Mouse (Mus musculus) neural tube, embryonic 12.5 days (tissue): ENCODE data around the gene Stx6. TPM values are rescaled to one million over a fixed set of nuclear protein-coding genes. Genes with fewer than 3 reads are reported as not detected.

Experiments
- ATAC-seq: fragments of 200-750 bp; cut with Nextera tagmentation; 2 replicates; pipeline ENCODE4 v1.8.0; 2017; ENCODE audit warnings: low read depth, mild to moderate bottlenecking, moderate TSS enrichment, moderate library complexity; ENCODE audit not compliant: low FRiP score
- H3K27ac ChIP-seq: fragments of 300-500 bp; sonication (generic); 2 replicates; pipeline ENCODE4 v1.5.1; 2016
- H3K27me3 ChIP-seq: fragments of 300-500 bp; sonication (generic); replicated peaks from 2 replicates; pipeline ENCODE4 v1.6.1; 2016; ENCODE audit warnings: mild to moderate bottlenecking
- H3K36me3 ChIP-seq: fragments of 300-500 bp; sonication (generic); 2 replicates; pipeline ENCODE4 v1.6.1; 2016; ENCODE audit warnings: mild to moderate bottlenecking
- H3K4me1 ChIP-seq: fragments of 300-500 bp; sonication (generic); 2 replicates; pipeline ENCODE4 v1.6.1; 2016
- H3K4me2 ChIP-seq: fragments of 300-500 bp; sonication (generic); replicated peaks from 2 replicates; pipeline ENCODE4 v1.6.1; 2016; ENCODE audit warnings: mild to moderate bottlenecking
- H3K4me3 ChIP-seq: fragments of 300-500 bp; sonication (generic); 2 replicates; pipeline ENCODE4 v1.5.1; 2016
- H3K9ac ChIP-seq: fragments of 300-500 bp; sonication (generic); 2 replicates; pipeline ENCODE4 v1.6.1; 2016; ENCODE audit warnings: mild to moderate bottlenecking
- H3K9me3 ChIP-seq: fragments of 300-500 bp; sonication (generic); 2 replicates; pipeline ENCODE4 v1.6.1; 2016; ENCODE audit warnings: mild to moderate bottlenecking
- WGBS: fragments of 180-500 bp; shearing (Covaris S2); methylation state at CpG from one replicate; pipeline ENCODE4 v1.1.7; 2016; 5-methylcytosine and 5-hydroxymethylcytosine counted together
- polyA plus RNA-seq: library from polyadenylated mRNA; unstranded; fragments of >200 nt; fragmentation: Nextera tagmentation; extraction: Ambion mirVana; gene quantifications from 2 replicates; pipeline ENCODE4 v1.2.1, GENCODE M21; 2016

Stx6 gene
- polyA plus RNA-seq, 1 experiment from 2014 or later, result 129 TPM

- WGBS, result 87% methylated on average over 8 of the region's 8 CpGs
- no peak overlapping the region for H3K27ac ChIP-seq
- H3K4me2 ChIP-seq, result no peak overlapping the region
- no peaks in the 10 kb centered on the region for H3K36me3 ChIP-seq
- no peaks in the 10 kb centered on the region for H3K4me1 ChIP-seq
- H3K27me3 ChIP-seq, result no peaks in the 10 kb centered on the region
- H3K9ac ChIP-seq, result no peak overlapping the region
- ATAC-seq, result no peak
- no peak overlapping the region for H3K4me3 ChIP-seq
- no peaks in the 10 kb centered on the region for H3K9me3 ChIP-seq
Observed at GRCm38 (mm10) chr1:155254309-155254708, 95.8 kb downstream of the Stx6 start.

Other genes with a start within 250 kb of the Stx6 start
- gene Ier5, start 59.1 kb upstream of the Stx6 start, polyA plus RNA-seq, result 18.9 and 23.2 TPM in 2 replicates
- 0.76 and 1.0 TPM in 2 replicates for gene Mr1, start 11.9 kb upstream of the Stx6 start, polyA plus RNA-seq
- 6.7 and 8.1 TPM in 2 replicates for gene BC034090, start 85.7 kb downstream of the Stx6 start, polyA plus RNA-seq